Mouse (Mus musculus) layer of hippocampus, postnatal 10 days (tissue): ENCODE measurements at regions not wholly inside any gene's neighbourhood (a gene's known extent, or its start where the extent isn't known, plus 50 kb on each side); places are given as distances from the start of the nearest gene placed in this dataset.

Source experiments
- DNase-seq, 2 experiments: peaks; one replicate each; pipeline ENCODE4 v3.0.0; 2021; ENCODE audit warnings: low spot score in 2 of 2

DNA sequence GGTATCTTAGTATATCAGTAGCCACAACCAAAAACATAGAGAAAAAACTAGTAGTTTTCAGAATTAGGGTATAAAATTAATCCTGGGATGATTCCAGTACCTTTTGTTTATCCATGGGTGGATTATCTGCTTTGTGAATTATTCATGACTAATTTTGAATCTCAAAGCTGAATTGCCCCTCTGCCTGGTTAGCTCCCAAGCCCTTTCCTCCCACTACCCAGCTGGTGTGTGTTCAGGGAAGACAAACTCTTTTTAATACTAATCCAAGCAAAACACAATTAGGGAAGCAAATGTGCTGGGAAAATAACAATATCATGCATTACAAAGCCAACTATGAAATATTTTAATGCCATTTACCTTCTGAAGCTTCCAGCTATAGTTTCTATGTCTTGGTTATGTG, 347.4 kb downstream of the Gm43517 start:
- DNase-seq: no peak

DNA sequence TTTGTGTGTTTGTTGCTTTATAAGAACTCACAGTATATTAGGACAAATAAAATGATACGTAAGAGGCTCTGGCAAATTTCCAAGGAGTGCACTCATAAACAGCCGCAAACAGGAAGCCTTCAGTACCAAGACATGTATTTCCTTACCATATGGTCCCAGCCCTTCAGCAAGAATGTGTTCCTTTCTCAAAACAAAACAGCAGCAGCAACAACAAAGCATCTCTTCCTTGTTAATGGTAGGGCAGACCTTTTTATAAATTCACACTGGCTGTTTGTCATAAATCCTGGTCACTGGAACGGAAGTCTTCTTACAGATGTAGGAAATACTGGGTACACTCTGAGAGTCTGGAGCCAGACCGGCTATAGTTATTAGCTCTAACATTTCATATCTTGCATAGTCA, 352.1 kb downstream of the Gm43517 start:
- no peak for DNase-seq

DNA sequence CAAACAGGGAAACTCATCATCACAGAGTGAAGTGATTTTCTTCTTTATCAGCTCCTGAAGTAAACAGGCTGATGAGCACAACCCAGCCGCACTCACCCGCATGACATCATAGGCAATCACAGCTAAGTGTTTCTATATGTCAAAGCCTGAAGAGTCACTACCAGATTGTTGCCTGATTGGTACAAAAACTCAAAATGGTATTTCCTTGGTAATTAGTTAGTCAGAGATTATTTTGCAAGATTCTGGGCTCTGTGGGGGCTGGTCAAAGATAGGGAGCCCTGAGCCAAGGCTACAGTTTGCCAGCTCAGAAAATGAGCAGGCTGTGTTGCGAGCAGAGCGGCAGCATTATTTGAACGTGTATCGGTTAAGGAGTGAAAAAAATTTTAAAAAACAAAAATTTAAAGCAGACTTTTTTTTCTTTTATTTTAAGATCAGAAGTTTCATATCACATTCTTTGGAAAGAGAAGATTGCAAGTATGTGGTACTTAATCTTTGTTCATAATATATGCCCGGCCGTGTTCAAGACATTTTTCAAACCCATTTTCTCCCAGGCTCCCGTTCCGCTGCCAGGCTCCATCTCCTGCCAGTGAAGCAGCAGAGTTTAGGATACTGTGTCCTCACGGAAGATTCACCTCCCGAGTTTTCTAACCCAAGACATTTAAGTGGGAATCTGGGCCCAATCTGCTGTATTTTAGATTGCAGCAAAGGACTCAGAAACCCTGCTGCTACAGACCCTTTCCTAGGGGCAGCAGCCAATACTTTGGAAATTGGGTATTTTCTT, 355.2 kb downstream of the Gm43517 start:
- DNase-seq: peak; percentile 24 to 44

DNA sequence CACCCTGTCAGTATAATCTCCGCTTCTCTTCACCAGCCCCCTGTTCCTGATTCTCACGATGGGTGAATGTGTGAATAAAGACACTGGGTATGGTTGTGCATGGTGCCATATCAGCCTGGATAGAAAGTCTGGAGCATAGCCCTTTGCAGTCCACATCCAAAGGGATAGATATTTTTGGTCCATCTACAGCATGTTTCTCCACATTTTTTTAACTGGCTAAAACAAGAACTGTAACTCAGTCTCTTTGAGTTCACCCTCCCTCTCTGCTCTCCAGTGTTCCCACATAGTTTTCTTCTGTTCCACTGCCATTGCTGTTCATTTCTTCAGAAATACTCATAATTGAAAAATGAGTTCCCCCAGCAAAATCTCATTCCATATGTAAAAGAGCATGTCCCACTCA, 358.4 kb downstream of the Gm43517 start:
- no peak for DNase-seq

DNA sequence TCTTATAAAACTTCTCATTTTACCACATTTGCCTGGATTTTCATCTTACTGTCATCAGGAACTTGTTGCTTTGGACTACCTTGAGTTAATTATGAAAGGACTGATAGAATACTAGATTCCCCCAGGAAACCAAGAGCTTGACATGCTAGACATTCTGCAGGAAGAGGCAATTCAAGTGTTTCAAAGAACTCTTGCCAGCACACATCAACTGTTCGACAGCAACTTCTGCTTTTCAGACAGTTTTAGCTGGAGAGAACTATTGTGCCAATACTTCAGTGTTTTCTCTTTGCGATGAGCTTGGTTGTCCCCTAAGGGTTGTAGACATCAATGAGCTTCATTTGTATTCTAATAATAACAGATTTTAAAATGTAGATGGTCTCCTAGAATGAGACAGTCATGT, 362.1 kb downstream of the Gm43517 start:
- DNase-seq: no peak

DNA sequence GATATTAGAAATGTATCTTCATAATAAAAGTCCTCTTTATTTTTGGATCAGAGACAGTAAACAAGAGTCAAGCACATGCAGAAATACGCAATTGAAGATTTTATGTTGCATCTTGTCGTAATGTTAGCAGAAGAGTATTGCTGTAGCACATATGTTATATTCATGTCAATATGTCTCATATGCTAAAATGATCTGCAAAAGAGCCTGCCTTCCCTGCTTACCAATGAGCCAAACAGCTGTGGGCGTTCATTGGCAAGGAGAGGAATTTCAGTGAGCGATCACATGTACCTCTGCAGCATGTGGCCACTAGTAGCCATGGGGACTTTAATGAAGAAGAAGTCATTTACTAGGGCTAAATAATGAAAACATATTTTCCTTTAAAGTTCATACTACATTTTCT, 373.4 kb downstream of the Gm43517 start:
- peak in 1 of 2 experiments; percentile 23 for DNase-seq

DNA sequence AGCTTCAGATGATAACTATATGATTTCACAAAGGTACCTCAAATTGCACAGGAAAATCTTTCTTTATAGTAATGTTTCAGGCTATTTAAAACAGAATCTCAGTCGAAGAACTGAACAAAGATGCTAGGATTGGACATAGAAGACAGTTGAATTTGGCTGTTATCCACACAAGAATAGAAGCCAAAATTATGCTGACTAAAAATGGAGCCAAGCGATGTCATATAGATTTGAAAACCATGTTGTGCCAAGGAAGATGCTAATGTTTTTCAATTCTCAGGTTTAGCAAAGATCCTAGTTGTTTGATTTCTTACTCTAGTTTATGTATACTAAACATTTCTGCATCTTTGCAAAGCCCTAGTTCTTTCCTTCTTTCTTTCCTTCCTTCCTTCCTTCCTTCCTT, 379.6 kb downstream of the Gm43517 start:
- no peak for DNase-seq

DNA sequence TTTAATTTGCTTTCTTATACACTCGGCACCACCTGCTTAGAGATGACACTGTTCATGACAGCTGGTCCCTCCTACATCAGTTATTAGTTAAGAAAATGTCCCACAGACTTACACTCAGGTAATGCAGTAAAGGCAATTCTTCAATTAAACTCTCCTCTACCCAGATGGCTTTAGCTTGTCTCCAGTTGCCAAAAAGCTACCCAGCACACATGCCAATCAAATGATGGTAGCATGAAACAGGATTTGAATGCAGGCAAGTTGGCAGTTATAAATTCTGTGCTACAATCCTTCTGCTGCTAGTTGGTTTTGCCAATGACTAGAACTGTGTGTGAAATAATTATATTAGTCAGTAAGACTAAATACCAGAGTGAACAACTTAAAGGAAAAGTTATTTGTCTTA, 423.4 kb downstream of the Gm43517 start:
- DNase-seq: no peak

DNA sequence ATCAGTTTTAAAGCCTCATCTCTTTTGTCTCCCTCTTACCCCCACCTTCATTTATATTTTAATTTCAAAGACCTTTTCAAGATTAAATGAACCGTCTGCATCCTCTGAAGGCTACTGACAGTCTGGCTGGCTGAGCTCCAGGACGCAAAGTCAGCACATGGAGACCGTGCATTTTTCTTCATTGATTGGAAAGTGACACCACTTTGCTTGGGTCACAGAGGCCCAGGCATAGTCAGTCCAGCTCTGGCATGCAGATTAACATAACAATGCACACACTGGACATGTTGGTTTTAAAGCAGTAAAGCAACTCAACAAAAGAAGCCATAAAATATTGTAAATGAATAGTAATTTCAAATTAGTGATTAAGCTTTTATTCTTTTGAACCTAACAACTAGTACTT, 429.7 kb downstream of the Gm43517 start:
- DNase-seq: no peak

DNA sequence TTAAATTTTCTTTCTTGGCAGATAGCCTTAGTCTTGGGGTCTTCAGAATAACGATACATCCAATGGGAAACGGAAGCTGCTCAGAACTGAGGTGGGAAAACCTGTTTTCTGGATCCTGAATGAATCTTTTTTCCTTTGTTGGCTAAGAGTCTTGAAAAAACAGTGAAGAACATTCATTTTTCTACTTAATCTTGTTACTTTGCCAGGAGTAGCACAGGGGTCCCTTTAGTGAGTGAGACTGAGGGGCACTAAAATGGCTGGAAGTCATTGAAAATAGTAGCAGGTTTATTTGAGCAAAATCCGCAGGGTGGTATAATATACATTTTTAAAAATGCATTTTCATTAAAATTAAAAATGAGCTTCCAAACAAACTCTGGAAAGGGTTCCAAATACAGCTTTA, 442.8 kb downstream of the Gm43517 start:
- DNase-seq: no peak

DNA sequence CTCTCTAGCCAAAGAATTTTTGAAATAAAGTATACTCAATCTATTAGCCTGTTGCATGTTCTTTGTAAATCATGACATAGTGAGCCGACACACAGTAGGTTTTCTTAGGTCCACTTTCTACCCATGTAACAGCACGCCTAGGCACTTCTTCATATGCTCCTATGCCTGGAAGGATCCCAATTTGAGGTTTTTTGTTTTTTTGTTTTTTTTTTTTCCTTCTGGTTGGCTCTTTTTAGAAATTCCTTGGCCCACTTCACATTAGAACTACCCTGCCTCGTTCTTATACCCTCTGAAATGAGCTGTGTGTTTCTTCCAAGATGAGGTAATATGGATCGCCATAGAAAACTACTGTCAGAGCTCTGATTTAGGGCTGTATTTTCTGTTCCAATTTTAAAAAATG, 443.6 kb downstream of the Gm43517 start:
- DNase-seq: no peak

DNA sequence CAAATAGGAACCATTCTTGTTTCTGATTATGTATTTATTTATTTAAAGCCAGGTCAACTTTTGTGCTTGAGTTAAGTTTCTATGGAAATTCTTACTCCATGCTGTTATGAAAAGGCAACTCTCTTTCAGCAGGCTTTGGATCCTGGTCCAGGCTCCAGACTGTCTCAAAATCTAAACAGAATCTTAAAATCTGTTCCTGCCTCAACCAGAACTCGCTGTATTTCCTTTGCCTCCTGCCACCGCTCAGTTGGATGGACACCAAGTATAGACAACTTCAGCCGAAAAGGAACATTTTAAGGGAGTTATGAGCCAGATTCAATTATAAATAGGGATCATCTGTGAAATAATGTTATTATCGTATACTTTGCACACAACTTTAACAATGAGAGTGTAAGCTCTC, 445.7 kb downstream of the Gm43517 start:
- no peak for DNase-seq

DNA sequence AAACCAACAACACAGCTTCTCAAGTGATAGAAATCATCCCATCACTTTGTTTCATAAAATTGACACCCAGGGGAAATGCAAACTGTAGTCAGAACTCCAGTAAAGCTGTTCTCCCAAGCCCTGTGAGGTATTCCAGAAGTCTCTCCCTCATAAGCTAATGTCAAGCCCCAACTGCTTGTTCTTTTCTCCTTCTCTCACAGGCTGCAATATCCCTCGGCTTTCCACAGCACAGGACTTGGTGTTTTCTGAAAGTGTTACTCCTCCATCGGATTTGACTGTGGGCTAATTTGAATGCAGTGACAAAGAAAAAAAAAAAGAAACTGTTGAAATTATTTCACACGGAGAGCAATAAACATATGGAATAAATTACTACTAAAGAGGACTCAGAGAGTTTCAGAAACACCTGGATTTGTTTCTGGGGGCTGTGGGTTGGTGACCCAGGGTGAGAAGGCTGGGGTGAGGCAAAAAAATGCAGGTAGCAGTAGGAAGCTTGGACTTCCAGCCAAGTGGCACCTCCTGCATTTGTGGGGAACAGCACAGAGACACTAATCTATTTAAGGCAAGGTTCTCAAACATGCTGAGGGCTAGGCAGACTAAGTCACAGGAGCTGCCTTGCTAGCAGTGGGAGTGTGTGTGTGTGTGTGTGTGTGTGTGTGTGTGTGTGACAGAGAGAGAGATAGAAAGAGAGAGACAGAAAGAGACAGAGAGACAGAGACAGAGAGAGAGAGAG, 447.3 kb downstream of the Gm43517 start:
- DNase-seq: no peak

DNA sequence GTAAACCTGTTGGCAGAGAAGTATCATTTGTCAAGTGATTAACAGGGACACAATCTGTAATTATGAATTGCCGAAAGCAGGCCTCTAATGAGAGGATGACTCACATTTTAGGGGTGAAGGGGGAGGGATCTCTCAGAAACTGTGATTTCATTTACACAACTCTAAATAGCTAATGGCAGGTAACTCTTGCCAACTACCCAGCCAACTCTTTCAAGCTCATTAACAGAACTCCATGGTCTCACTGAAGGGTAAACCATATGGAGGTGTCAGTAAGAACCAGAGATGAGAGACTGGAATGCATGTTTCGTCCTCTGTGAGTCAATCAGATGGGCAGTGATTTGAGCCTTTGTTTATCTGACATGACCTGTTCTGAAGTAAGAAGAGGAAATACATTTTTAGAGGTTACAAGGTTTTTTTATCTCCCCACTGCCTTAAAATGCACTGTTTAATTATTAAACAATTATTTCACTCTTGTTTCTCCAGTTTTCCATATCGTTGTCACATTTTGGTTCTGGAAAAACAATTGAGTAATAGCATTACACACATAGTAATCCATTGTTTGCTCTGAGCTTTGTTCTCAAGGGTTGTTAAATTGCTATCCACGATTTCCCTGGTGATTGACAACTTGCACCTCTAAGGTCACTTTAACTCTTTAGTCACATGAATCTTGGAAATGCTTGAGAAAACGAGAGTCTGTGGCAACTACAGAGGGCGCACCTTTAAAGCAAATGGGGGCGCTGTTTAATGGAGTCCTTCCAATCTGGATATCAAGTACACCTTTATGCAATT, 451.5 kb downstream of the Gm43517 start:
- no peak for DNase-seq

DNA sequence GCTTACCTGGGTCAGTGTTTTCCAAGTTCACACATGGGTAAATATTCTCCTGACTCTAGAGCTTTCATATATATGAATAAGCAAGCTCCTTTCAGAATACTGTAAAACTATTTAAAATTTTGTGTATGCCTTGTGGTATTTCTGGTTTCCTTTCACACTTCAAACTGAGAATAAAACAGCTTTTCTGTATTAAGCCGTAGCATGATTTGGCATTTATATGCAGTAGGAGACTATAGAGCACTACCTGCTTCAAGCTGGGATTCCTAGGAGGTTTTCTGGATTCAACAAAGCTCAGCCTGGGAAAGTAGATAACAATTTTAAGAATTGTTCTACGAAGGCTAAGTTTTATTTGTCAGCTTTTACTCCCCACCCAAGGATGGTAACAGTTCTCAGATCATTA, 500.5 kb downstream of the Gm43517 start:
- DNase-seq: no peak

DNA sequence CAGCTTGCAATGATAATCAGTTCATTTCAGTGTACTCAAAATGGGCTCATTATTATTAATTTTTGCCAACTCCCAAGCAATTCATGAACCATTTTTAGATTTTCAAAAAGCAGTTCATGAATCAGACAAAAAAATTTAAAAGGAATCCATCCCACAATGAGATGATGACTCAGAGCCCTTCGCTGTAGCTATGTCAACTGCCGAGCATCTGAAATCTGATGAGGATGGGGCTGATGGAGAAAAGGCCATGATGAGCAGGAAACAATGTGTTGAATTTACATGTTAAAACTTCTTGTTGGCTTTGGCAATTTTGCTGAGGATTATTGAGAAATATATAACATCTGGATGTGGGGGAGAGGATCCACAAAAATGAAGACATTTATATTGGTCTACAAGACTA, 502.3 kb downstream of the Gm43517 start:
- DNase-seq: peak in 1 of 2 experiments; percentile 16

DNA sequence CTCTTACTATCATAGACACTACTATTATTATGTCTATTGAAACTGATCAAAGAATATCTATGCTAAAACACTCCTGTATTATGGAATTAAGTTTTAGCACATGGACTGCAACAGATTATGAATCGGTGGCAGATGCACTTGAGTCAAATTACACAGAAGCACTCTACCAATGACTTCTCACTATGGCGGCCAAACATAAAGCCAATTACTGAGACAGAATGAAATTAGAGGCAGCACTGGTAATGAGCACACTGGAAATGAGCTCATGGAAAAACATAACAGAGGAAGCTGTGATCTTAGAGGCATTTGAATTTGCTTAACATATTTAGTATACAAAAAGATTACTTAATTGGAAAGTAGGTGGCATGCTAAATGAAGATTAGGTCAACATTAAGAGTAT, 512.8 kb downstream of the Gm43517 start:
- no peak for DNase-seq

DNA sequence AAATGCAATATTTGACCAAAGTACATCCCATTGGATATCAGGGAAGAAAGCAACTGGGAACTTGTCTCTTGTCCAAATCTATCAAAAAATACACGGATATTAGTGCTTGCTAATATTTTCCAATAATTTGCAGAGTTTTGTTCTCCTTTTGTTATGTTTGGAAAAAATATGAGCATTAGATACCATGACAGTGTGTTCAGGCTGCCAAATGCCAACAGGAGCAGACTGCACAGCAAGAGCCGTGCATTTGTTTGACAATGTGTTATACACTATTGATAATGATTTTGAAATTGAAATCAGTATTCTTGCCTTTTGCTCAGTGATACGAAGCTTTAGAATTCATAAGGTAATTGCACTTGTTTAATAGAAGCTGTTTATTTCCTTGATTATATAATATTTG, 530.7 kb downstream of the Gm43517 start:
- DNase-seq: no peak

DNA sequence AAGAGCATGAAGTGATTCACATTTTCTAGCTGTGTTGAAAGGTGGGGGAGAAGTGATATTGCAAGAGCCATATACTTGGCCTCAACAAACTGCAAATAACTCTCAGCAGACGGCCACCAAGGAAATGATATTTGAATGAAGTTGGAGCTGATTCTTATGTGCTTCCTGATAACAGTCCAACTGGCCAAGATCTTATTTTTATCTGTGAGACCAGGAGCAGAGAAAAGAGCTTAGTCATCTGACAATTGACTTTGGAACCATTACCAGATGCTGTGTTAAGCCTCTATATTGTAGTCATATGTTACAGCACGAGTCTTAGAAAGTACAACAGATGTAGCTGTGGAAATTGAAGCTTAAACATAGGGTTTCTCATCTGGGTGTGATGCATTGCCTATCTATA, 536.6 kb downstream of the Gm43517 start:
- DNase-seq: no peak

DNA sequence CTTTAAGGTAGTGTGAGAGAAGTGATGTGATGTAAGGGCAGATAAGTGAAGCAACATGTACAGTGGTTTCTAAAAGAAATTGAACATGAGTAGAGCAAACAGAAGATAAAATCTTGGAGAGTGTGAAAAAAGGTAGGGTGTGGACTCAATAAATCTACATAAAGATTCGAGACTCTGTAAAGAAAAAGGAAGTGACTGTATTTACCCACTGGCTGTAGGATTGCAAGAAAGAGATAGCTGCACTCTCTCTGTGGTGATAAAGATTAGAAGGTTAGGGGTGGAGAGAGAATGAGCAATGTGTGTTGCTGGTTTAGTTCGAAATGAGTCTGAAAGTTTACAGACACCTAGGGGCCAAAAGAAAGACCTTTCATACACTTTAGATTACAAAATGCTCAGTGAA, 555.8 kb downstream of the Gm43517 start:
- no peak for DNase-seq

DNA sequence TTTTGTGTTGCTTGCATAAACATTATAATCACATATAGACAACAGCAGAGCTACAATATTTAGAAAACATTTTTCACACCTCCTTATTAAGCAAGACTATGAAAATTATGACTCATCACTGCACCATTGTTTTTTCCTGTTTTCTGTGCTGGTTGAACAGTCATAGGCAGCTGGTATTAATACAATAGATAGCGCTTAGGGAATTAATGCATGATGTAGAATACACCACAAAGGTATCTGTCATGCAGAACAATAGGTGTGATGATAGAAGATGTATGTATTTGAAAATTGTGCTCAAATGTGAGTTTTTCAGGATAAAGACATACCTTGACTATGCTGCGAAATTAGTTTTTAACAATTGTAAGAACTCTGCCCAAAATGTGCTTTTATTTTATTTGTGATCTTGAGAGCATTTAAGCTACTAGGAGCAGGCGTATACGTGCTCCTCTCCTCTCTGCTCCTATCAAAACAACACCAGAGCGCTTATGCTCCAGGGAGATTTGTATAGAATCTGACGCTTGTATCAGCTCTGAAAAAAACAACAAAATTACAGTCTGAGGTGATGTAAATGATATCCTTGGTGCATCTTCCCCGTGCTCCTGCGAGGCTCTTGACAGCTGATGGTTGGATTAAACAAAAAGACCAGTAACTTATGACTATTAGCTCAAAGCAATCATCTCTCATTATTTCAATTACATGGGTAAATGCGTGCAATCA, 560.1 kb downstream of the Gm43517 start:
- DNase-seq: no peak
